Mouse (Mus musculus): ENCODE measurements around the gene Reep3.
"Not testable (repeated sequence)": the region's sequence is repeated elsewhere in the genome, so short reads cannot be mapped to it uniquely, and the experiment has no call there.

Gene Reep3

GRCm38 (mm10) chr10:67096621-67097436 is at the start of gene Reep3:
Gene Reep3 (minus strand): TSS chr10:67096945.
- DNase-seq, result peak; percentile 71

- no peak for DNase-seq
Observed at GRCm38 (mm10) chr10:67145623-67146022, 48.9 kb upstream of the Reep3 start.

GRCm38 (mm10) chr10:67144269-67144668 is 47.5 kb upstream of the Reep3 start:
- DNase-seq, result no peak

DNA sequence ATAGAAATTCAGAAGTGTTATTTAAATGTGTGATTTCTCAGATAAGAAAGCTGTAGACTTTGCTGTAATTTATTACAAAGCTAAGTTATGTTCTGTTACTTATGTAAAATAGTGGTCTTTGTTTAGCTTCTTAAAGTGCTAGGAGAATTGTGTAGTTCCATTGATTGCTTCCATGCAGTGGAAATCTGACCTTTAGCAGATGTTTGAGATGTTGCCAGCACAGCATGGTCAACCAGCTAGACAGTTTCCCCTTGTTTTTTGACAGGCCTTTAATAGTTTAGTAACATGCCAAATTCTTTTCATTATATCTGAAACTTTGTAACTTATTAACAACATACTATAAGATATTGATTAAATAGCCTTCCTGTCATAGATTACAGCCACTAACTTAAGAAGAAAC is 46.9 kb upstream of the Reep3 start:
- peak; percentile 41 for DNase-seq

DNA sequence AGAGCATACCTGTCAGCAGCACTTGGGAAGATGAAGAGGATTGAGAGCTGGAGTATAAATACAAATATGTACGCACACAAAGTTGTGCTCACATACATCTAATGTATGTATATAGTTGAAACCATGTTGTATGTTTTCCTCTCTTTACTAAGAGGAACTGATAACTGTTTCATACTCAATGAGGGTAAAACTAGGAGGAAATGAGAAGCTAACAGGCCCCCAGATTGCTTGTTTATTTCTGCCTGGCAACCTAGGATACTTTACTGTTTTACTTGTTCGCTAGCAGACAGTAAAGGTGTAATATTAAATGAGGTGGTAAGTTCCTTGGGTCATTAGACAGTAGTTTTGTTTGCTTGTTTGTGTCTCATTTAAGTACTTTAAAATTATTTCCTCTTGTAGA is 40.7 kb upstream of the Reep3 start:
- no peak for DNase-seq

GRCm38 (mm10) chr10:67134322-67134721 is 37.6 kb upstream of the Reep3 start:
- DNase-seq, result peak; percentile 23

DNA sequence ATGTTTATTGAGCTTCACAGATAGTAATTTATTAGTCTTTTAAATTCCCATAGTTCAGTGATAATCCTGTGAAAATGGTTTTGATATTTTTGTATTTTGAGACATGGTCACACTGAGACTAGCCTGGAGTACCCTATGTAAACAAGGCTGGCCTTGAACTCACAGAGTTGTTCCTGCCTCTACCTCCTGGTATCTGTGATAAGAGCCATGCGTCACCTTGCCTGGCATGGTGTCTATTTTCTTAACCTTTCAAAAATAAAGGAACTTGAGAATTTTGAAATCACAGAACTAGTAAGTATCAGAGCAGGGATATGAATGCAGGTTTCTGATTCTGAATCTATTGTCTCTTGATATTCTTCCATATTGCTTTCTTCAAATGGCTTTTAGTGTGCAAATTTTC is 35.0 kb upstream of the Reep3 start:
- no peak for DNase-seq

GRCm38 (mm10) chr10:67129531-67129930 is 32.8 kb upstream of the Reep3 start:
- peak; percentile 25 for DNase-seq

GRCm38 (mm10) chr10:67126859-67127758 is 30.4 kb upstream of the Reep3 start:
- peak; percentile 28 for DNase-seq

DNA sequence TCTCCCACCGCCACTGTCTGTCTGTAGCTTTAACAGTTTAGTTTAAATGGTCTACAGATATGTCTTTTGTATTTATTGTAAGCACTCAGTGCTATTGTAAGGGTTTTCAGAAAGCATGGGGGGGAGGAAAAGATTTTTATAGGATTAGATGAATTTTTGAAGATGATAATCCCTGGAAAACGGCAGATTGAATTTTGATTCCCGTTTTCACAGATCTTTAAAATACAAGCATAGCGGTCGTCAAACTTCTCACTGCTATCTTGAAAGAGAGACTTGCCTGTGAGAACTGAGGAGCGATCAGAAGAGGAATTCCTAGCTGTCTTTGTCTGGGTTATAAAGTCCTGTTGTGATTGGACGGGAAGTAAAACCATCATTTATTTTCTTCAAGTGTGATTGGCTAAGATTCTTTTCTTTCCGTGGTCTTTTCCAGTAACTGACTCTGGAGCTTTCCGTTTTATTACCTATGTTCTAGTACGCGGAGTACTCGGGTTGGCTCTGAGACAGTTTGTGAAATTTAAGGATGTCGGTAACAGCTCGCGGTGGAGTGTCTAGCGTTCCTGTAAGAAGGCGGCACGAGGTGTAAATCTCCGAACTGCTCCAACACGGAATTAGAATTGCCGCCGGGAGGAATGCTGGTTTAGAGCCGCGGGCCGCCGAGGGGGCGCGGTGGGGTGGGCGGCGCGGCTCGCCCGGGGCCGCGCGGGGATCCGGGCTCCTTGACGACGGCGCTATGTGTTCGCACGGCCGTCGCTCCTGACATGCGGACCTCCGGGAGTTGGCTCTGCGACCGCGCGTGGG is 29.5 kb upstream of the Reep3 start:
- DNase-seq, result peak; percentile 65

GRCm38 (mm10) chr10:67124156-67124555 is 27.4 kb upstream of the Reep3 start:
- DNase-seq, result no peak

DNA sequence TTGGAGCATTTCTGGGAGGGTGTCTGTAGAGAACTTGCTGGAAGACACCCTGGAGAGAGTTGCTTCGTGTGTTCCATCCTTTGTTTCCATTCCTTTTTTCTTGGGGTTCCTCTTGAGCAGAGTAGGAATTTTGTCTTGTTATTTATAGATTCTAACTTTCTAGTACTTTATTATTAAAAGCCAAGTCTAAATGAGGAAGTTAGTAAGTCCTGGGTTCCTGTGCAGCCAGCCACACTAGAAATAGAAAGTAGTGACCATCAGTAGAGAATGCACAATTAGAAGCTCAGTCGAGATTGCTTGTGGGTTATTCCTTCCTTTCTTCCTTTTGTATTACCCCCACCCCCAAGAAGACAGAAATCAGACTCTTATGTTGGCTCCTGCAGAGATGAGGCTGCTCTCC is 27.0 kb upstream of the Reep3 start:
- no peak for DNase-seq

DNA sequence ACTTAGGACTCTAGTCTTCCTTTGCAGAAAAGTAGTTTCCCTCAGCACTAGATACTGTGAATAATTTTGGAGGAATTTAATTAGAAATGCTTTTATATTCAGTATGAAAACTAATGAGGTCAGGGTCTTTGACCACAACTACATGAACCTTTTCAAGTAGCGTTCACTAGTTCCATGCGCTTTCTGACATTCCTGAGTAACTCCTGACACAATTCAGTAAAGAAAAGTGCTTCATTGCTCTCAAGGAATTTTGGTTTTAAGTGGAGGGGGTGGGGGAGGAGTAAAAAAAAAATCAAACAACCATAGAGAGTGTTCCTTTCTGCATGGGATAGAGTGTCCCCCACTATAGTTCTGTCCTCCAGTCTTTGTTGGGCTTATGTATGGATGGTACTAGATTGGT is 23.9 kb upstream of the Reep3 start:
- no peak for DNase-seq

- peak; percentile 75 for DNase-seq
Observed at GRCm38 (mm10) chr10:67120180-67120579, 23.4 kb upstream of the Reep3 start.

- DNase-seq, result no peak
Observed at GRCm38 (mm10) chr10:67119291-67119690, 22.5 kb upstream of the Reep3 start.

DNA sequence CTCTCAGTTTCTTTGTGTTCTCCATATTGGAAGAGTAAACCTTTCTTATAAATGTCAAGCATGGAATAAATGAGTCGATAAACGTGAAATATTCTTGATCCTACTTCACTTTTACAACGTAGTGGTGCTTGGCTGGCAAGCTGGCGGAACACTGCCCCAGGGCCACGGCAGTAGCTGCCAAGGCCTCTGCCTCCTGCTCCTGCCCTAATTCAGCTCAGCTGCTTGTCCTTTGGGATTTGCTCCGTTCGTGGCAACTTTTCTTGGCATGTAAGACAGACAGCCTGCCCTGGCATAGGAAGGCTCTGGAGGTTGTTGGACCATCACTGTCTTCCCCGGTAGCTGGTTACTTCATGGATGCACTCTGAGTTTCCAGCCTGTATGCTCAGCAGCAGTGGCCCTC is 19.5 kb upstream of the Reep3 start:
- no peak for DNase-seq

- DNase-seq, result peak; percentile 22
Observed at GRCm38 (mm10) chr10:67115666-67116091, 18.9 kb upstream of the Reep3 start.

DNA sequence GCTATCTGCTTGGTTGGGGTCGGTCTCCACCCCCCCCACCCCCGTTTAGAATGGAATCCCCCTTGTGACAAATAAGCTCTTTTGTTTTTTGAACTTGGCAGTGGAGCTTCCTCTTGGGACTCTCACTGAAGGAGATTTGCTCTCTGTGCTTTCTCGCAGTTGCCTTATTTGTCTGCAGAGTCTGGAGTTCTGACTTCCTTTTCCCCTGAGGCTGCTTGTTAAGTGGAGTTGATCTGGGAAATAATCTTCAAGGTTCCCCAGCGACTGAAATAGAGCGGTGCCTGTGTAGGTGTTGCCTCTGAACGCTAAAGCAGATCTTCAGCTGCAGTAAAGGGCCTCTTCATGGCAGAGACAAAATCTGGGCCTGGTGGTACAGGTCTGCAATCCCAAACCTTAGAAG is 18.4 kb upstream of the Reep3 start:
- peak; percentile 43 for DNase-seq

DNA sequence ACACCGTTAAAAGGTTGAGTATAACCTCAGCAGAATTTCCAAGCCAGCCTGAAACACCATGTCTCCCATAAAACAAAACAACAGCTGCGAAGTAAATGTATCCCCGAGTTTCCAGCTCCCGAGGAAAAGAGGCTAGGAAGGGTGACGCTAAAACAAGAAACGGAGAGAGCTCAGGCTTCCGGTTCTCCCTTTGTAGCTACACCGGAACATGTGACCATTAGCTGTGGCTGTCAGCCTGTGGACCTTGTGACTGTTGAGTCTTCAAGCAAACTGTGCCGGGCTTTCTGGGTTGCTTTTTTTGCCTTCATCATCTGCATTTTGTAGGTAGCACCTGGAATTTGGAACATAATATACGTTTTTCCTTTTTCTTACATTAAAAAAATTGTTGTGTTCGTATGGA is 17.1 kb upstream of the Reep3 start:
- DNase-seq, result peak; percentile 35

GRCm38 (mm10) chr10:67112967-67113366 is 16.2 kb upstream of the Reep3 start:
- not testable (repeated sequence) for DNase-seq

GRCm38 (mm10) chr10:67111799-67112177 is 15.0 kb upstream of the Reep3 start:
- DNase-seq, result no peak

DNA sequence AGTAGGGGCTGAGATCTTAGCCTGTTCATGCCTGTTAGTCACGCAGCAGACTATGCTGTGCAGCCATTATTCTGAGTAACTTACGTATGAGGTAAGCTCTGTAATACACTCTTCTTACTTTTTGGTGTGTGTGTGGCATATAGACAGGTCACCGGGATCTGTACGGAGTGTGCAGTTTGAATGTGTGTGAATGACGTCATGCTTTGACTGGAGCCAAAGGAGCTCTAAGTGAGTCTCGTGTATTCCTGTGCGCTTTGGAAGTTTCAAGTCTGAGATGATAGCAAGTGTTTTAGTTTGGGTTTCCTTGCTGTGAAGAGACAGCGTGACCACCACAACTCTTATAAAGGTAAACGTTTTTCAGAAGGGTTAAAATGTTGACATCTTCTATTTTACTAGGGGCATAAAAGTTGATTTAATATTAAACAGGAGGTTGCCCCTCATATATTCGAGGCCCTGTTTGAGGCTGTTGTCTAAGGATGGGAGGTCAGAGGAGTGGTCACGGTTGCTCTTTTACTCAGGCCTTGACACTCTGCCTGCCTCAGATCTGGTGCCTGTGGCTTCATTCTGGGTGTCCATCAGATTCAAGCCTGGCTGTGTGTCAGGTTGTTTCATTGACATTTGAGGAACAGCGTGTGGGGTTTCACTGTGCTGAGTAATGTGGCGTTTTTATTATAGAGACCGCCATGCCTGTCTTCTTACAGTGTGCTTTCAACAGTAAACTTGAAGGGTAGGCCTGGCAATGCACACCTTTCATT is 14.5 kb upstream of the Reep3 start:
- DNase-seq, result peak; percentile 26
